Mouse (Mus musculus) MEL (cell line): ENCODE measurements around the gene Zfp1. TPM values are rescaled to one million over a fixed set of nuclear protein-coding genes. Genes with fewer than 3 reads are reported as not detected.
A peak's percentile ranks its signal among the peaks of the same experiment; 100 is the strongest.

Experiments
- DNase-seq: peaks from one replicate; pipeline ENCODE4 v3.0.0; 2011; ENCODE audit warnings: low read depth, low spot score
- H3K27ac ChIP-seq: 2 replicates; pipeline ENCODE4 v1.5.1; 2012; ENCODE audit warnings: low read depth, mild to moderate bottlenecking, control low read depth, low read length, moderate library complexity; ENCODE audit not compliant: control insufficient read depth
- H3K27me3 ChIP-seq, 2 experiments: fragments of 150-350 bp in 1 of 2; sonication (generic) in 1 of 2; 2 replicates each; pipeline ENCODE4 v1.6.1; 2012; ENCODE audit warnings: low read length in 2 of 2, mild to moderate bottlenecking in 2 of 2, improper control_type of control experiment in 1 of 2, moderate library complexity in 1 of 2; ENCODE audit not compliant: insufficient read depth in 2 of 2, control insufficient read depth in 1 of 2
- H3K36me3 ChIP-seq, 2 experiments: 2 replicates each; pipeline ENCODE4 v1.6.1; 2012 to 2014; ENCODE audit warnings: low read length in 2 of 2, improper control_type of control experiment in 1 of 2, inconsistent platforms in 1 of 2, mild to moderate bottlenecking in 1 of 2; ENCODE audit not compliant: insufficient read depth in 2 of 2, control insufficient read depth in 1 of 2
- H3K4me1 ChIP-seq, 2 experiments: fragments of 150-350 bp in 1 of 2; sonication (generic) in 1 of 2; 2 replicates each; pipeline ENCODE4 v1.6.1; 2012; ENCODE audit warnings: low read length in 2 of 2, improper control_type of control experiment in 1 of 2, mild to moderate bottlenecking in 1 of 2; ENCODE audit not compliant: insufficient read depth in 2 of 2, control insufficient read depth in 1 of 2
- H3K4me3 ChIP-seq, 2 experiments: fragments of 150-350 bp in 1 of 2; sonication (generic) in 1 of 2; 2 replicates each; pipeline ENCODE4 v1.5.1; 2012; ENCODE audit warnings: low read depth in 2 of 2, low read length in 2 of 2, mild to moderate bottlenecking in 2 of 2, moderate library complexity in 2 of 2, control low read depth in 1 of 2, improper control_type of control experiment in 1 of 2; ENCODE audit not compliant: control insufficient read depth in 1 of 2, insufficient read depth in 1 of 2
- H3K79me2 ChIP-seq: 2 replicates; pipeline ENCODE4 v1.6.1; 2012; ENCODE audit warnings: mild to moderate bottlenecking, low read length, moderate library complexity; ENCODE audit not compliant: control insufficient read depth, poor library complexity, insufficient read depth
- H3K9ac ChIP-seq: 2 replicates; pipeline ENCODE4 v1.6.1; 2012; ENCODE audit warnings: low read depth, mild to moderate bottlenecking, control low read depth, low read length, moderate library complexity; ENCODE audit not compliant: control insufficient read depth, poor library complexity, severe bottlenecking
- H3K9me3 ChIP-seq: fragments of 150-350 bp; sonication (generic); replicated peaks from 2 replicates; pipeline ENCODE4 v1.6.1; 2012; ENCODE audit warnings: mild to moderate bottlenecking, low read length, improper control_type of control experiment, moderate library complexity; ENCODE audit not compliant: insufficient read depth
- BHLHE40 ChIP-seq: IDR thresholded peaks from 2 replicates; pipeline ENCODE4 v1.6.1; 2012; ENCODE audit warnings: low read depth, mild to moderate bottlenecking, inconsistent platforms, low read length, improper control_type of control experiment, borderline replicate concordance
- CHD1 ChIP-seq: IDR thresholded peaks from 2 replicates; pipeline ENCODE4 v1.6.1; 2012; ENCODE audit warnings: low read depth, mild to moderate bottlenecking, inconsistent platforms, low read length, improper control_type of control experiment
- CTCF ChIP-seq, 3 experiments: IDR thresholded peaks in 2 of 3; conservative IDR thresholded peaks in 1 of 3; 2 replicates each; pipeline ENCODE4 v1.5.1; 2011 to 2012; ENCODE audit warnings: low read length in 3 of 3, low read depth in 2 of 3, mild to moderate bottlenecking in 2 of 3, improper control_type of control experiment in 1 of 3, inconsistent platforms in 1 of 3, mixed read lengths in 1 of 3, moderate library complexity in 1 of 3; ENCODE audit not compliant: control insufficient read depth in 1 of 3, insufficient read depth in 1 of 3, poor library complexity in 1 of 3, severe bottlenecking in 1 of 3
- E2F4 ChIP-seq: IDR thresholded peaks from 2 replicates; pipeline ENCODE4 v1.6.1; 2011; ENCODE audit warnings: low read depth, low read length, improper control_type of control experiment, borderline replicate concordance
- ELF1 ChIP-seq: IDR thresholded peaks from 2 replicates; pipeline ENCODE4 v1.6.1; 2014; ENCODE audit warnings: low read depth, mild to moderate bottlenecking, inconsistent platforms, low read length, improper control_type of control experiment, moderate library complexity
- EP300 ChIP-seq, 2 experiments: IDR thresholded peaks; 2 replicates each; pipeline ENCODE4 v1.6.1; 2011; ENCODE audit warnings: improper control_type of control experiment in 2 of 2, low read length in 2 of 2, low read depth in 1 of 2, mild to moderate bottlenecking in 1 of 2
- ETS1 ChIP-seq: IDR thresholded peaks from 2 replicates; pipeline ENCODE4 v1.6.1; 2012; ENCODE audit warnings: low read depth, mild to moderate bottlenecking, inconsistent platforms, low read length, improper control_type of control experiment, moderate library complexity
- GABPA ChIP-seq: IDR thresholded peaks from 2 replicates; pipeline ENCODE4 v1.6.1; 2012; ENCODE audit warnings: low read depth, mild to moderate bottlenecking, inconsistent platforms, low read length, improper control_type of control experiment, moderate library complexity
- GATA1 ChIP-seq: IDR thresholded peaks from 2 replicates; pipeline ENCODE4 v1.6.1; 2011; ENCODE audit warnings: low read depth, low read length, improper control_type of control experiment
- JUND ChIP-seq: IDR thresholded peaks from 2 replicates; pipeline ENCODE4 v1.6.1; 2011; ENCODE audit warnings: low read depth, mild to moderate bottlenecking, improper control_type of control experiment, low read length
- MAFK ChIP-seq: IDR thresholded peaks from 2 replicates; pipeline ENCODE4 v1.6.1; 2011; ENCODE audit warnings: low read depth, mild to moderate bottlenecking, low read length, improper control_type of control experiment, borderline replicate concordance
- MAZ ChIP-seq: IDR thresholded peaks from 2 replicates; pipeline ENCODE4 v1.6.1; 2012; ENCODE audit warnings: low read depth, mild to moderate bottlenecking, inconsistent platforms, low read length, improper control_type of control experiment
- MEF2A ChIP-seq: IDR thresholded peaks from 2 replicates; pipeline ENCODE4 v1.6.1; 2014; ENCODE audit warnings: low read depth, mild to moderate bottlenecking, inconsistent platforms, low read length, improper control_type of control experiment; ENCODE audit not compliant: poor library complexity, insufficient replicate concordance, severe bottlenecking; ENCODE audit errors: extremely low read depth
- MXI1 ChIP-seq: IDR thresholded peaks from 2 replicates; pipeline ENCODE4 v1.6.1; 2011; ENCODE audit warnings: mild to moderate bottlenecking, low read depth, low read length, improper control_type of control experiment
- MYB ChIP-seq: IDR thresholded peaks from 2 replicates; pipeline ENCODE4 v1.6.1; 2011; ENCODE audit warnings: mild to moderate bottlenecking, low read depth, low read length, improper control_type of control experiment
- MYC ChIP-seq: IDR thresholded peaks from 2 replicates; pipeline ENCODE4 v1.6.1; 2011; ENCODE audit warnings: low read depth, mild to moderate bottlenecking, low read length, improper control_type of control experiment, moderate library complexity
- NELFE ChIP-seq: IDR thresholded peaks from 2 replicates; pipeline ENCODE4 v1.6.1; 2011; ENCODE audit warnings: low read depth, low read length, improper control_type of control experiment
- POLR2A ChIP-seq, 2 experiments: IDR thresholded peaks; 2 replicates each; pipeline ENCODE4 v1.6.1; 2011 to 2012; ENCODE audit warnings: low read length in 2 of 2, mild to moderate bottlenecking in 2 of 2, control low read depth in 1 of 2, improper control_type of control experiment in 1 of 2, low read depth in 1 of 2, moderate library complexity in 1 of 2; ENCODE audit not compliant: control insufficient read depth in 1 of 2, insufficient read depth in 1 of 2, poor library complexity in 1 of 2
- RCOR1 ChIP-seq: IDR thresholded peaks from 2 replicates; pipeline ENCODE4 v1.6.1; 2012; ENCODE audit warnings: low read depth, mild to moderate bottlenecking, inconsistent platforms, low read length, improper control_type of control experiment
- SIN3A ChIP-seq: IDR thresholded peaks from 2 replicates; pipeline ENCODE4 v1.6.1; 2012; ENCODE audit warnings: low read length, improper control_type of control experiment, inconsistent platforms
- SMC3 ChIP-seq: IDR thresholded peaks from 2 replicates; pipeline ENCODE4 v1.6.1; 2011; ENCODE audit warnings: low read depth, low read length, improper control_type of control experiment
- TBP ChIP-seq: IDR thresholded peaks from 2 replicates; pipeline ENCODE4 v1.8.0; 2011; ENCODE audit warnings: low read depth, low read length, improper control_type of control experiment
- TCF12 ChIP-seq: IDR thresholded peaks from 2 replicates; pipeline ENCODE4 v1.6.1; 2014; ENCODE audit warnings: low read depth, mild to moderate bottlenecking, inconsistent platforms, low read length, improper control_type of control experiment, moderate library complexity
- UBTF ChIP-seq: IDR thresholded peaks from 2 replicates; pipeline ENCODE4 v1.6.1; 2012; ENCODE audit warnings: low read depth, mild to moderate bottlenecking, inconsistent platforms, low read length, improper control_type of control experiment, moderate library complexity, borderline replicate concordance; ENCODE audit not compliant: insufficient read depth
- USF1 ChIP-seq: IDR thresholded peaks from 2 replicates; pipeline ENCODE4 v1.6.1; 2014; ENCODE audit warnings: low read depth, mild to moderate bottlenecking, inconsistent platforms, low read length, improper control_type of control experiment, moderate library complexity
- USF2 ChIP-seq, 2 experiments: IDR thresholded peaks; 2 replicates each; pipeline ENCODE4 v1.6.1; 2011 to 2012; ENCODE audit warnings: improper control_type of control experiment in 2 of 2, low read length in 2 of 2, borderline replicate concordance in 1 of 2, inconsistent platforms in 1 of 2, low read depth in 1 of 2, mild to moderate bottlenecking in 1 of 2; ENCODE audit not compliant: insufficient read depth in 1 of 2
- ZKSCAN1 ChIP-seq: IDR thresholded peaks from 2 replicates; pipeline ENCODE4 v1.6.1; 2012; ENCODE audit warnings: low read depth, mild to moderate bottlenecking, inconsistent platforms, low read length, improper control_type of control experiment, moderate library complexity
- ZNF384 ChIP-seq: IDR thresholded peaks from 2 replicates; pipeline ENCODE4 v1.6.1; 2012; ENCODE audit warnings: low read depth, mild to moderate bottlenecking, inconsistent platforms, low read length, improper control_type of control experiment
- polyA plus RNA-seq, 2 experiments: library from polyadenylated mRNA; stranded (reverse) in 1 of 2; unstranded in 1 of 2; fragments of >175 nt in 1 of 2; fragments of >200 nt in 1 of 2; gene quantifications; 2 replicates each; pipeline versions ENCODE4 v1.2.1 to v1.2.4; 2012; ENCODE audit warnings: low replicate concordance in 2 of 2, low read depth in 1 of 2; ENCODE audit not compliant: insufficient read length in 2 of 2, insufficient read depth in 1 of 2, missing spikeins in 1 of 2
- total RNA-seq: library from RNA; depleted of rRNA; stranded (reverse); fragments of 300-350 nt; gene quantifications from 2 replicates; pipeline ENCODE4 v1.2.3, GENCODE M21; 2012

Zfp1 gene
- total and polyA plus RNA-seq, 3 experiments, result 12.2 to 12.4 TPM; not detected in 1

- peaks cover 31 to 37% of the 10 kb centered on the region in 2 experiments for H3K4me1 ChIP-seq
- no peak overlapping the region for H3K9ac ChIP-seq
- H3K9me3 ChIP-seq, result no peaks in the 10 kb centered on the region
- H3K36me3 ChIP-seq, result peaks cover 0 to 31% of the 10 kb centered on the region in 2 experiments; a peak in 2 of 4 replicates
- peak overlapping the region; percentile 88 for H3K27ac ChIP-seq
- no peaks in the 10 kb centered on the region for H3K27me3 ChIP-seq
- H3K79me2 ChIP-seq, result peaks cover 6% of the 10 kb centered on the region
- TF ChIP-seq CTCF (IDR thresholded peaks at IDR 0.05 in 2 of 3, conservative IDR thresholded peaks at IDR 0.05 in 1 of 3; ENCODE audit: control insufficient read depth in 1 of 3, insufficient read depth in 1 of 3, low read depth in 2 of 3, low read length in 3 of 3, poor library complexity in 1 of 3, severe bottlenecking in 1 of 3) (no peak), E2F4 (no peak), ZNF384 (no peak), BHLHE40 (no peak), SMC3 (no peak), MAFK (no peak)
- no peak for DNase-seq
- H3K4me3 ChIP-seq, result no peak overlapping the region; a peak in 1 of 4 replicates
Measured at GRCm38 (mm10) chr8:111594951-111595350, 48.2 kb upstream of the Zfp1 start.

DNA sequence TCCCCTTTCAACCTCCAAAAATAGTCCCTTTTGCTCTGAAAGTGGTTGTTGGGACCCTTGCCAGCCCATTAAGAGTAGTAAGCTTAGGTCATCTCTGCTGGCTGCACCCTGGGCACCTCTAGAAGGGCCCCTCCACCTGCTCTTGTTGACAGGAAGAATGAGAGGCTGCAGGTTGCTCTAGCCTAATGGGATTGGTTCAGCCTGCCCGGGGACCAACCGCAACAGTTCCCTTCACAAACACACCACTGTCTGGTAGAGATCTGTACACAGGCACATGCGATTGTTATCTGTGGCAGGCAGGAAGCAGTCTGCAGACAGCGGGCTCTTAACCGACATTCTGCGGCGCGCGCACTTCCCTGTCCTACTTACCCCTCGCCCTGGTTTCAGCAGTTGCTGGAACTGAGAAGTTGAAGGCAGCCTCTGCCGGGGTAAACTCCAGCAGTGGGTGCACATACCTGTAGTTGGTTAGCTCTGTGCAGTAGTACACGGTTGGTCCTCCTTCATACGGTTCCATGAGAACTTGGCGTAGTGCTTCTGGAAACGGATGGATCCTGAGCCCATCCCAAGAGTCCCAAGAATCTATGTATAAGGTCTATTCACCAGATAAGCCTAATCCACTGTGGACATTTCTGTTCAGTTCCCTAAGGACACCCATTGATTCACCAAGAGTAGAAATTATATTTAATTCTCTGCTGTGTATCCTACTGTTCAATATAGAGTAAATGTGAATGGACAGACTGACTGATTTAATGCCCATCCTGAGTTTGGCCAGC is 47.3 kb upstream of the Zfp1 start:
- DNase-seq, result peak; percentile 96
- Histone ChIP-seq H3K4me3 (peak overlapping the region; percentile 22 to 47), H3K27ac (peak overlapping the region; percentile 88), H3K9me3 (no peaks in the 10 kb centered on the region), H3K27me3 (no peaks in the 10 kb centered on the region), H3K9ac (peak overlapping the region; percentile 58), H3K79me2 (peaks cover 7% of the 10 kb centered on the region), H3K36me3 (peaks cover 0 to 31% of the 10 kb centered on the region in 2 experiments; a peak in 2 of 4 replicates), H3K4me1 (peaks cover 31 to 37% of the 10 kb centered on the region in 2 experiments)
- TF ChIP-seq ZKSCAN1, result no peak
- TF ChIP-seq GABPA, result peak; percentile 59; the same call in 1 of the 2 replicates
- no peak for TF ChIP-seq CTCF (IDR thresholded peaks at IDR 0.05 in 2 of 3, conservative IDR thresholded peaks at IDR 0.05 in 1 of 3; ENCODE audit: control insufficient read depth in 1 of 3, insufficient read depth in 1 of 3, low read depth in 2 of 3, low read length in 3 of 3, poor library complexity in 1 of 3, severe bottlenecking in 1 of 3)
- TF ChIP-seq EP300 (IDR thresholded peaks at IDR 0.05; ENCODE audit: low read depth in 1 of 2, low read length in 2 of 2), result peak; percentile 85 to 97
- TF ChIP-seq SIN3A, result peak; percentile 94
- peak; percentile 72 for TF ChIP-seq RCOR1
- TF ChIP-seq GATA1, result peak; percentile 92
- TF ChIP-seq MAFK, result no peak
- TF ChIP-seq MYB, result peak; percentile 96
- TF ChIP-seq ETS1, result peak; percentile 92
- peak; percentile 89 for TF ChIP-seq MXI1
- TF ChIP-seq TBP, result peak; percentile 44; the same call in 1 of the 2 replicates
- no peak for TF ChIP-seq UBTF
- TF ChIP-seq NELFE, result peak; percentile 61
- peak; percentile 81 for TF ChIP-seq ELF1
- 0 out of 2 replicates have a peak, but pooled peaks have one; percentile 73 for TF ChIP-seq MEF2A
- peak; percentile 26; the same call in 1 of the 2 replicates for TF ChIP-seq USF1
- peak in 1 of 2 experiments; percentile 60; a peak in 1 of 4 replicates for TF ChIP-seq POLR2A (IDR thresholded peaks at IDR 0.05; ENCODE audit: control insufficient read depth in 1 of 2, insufficient read depth in 1 of 2, low read depth in 1 of 2, low read length in 2 of 2, poor library complexity in 1 of 2)
- TF ChIP-seq TCF12, result peak; percentile 90
- no peak for TF ChIP-seq USF2 (IDR thresholded peaks at IDR 0.05; ENCODE audit: borderline replicate concordance in 1 of 2, insufficient read depth in 1 of 2, low read depth in 1 of 2, low read length in 2 of 2)
- peak; percentile 33; the same call in 1 of the 2 replicates for TF ChIP-seq JUND
- TF ChIP-seq MAZ, result peak; percentile 72; the same call in 1 of the 2 replicates
- TF ChIP-seq MYC, result peak; percentile 76
- TF ChIP-seq CHD1, result peak; percentile 96
- 0 out of 2 replicates have a peak, but pooled peaks have one; percentile 7 for TF ChIP-seq ZNF384
